Mouse (Mus musculus): Measurements from ENCODE around the gene Pih1d1. TPM values are rescaled to one million over a fixed set of nuclear protein-coding genes. Genes with fewer than 3 reads are reported as not detected.
"Not testable (repeated sequence)": the region's sequence is repeated elsewhere in the genome, so short reads cannot be mapped to it uniquely, and the experiment has no call there.

Pih1d1 gene
- polyA plus RNA-seq, 1 experiment from 2014 or later: 42.3 TPM

GRCm38 (mm10) chr7:45151303-45151702 is 2.8 kb upstream of the Pih1d1 start:
- no peak for ATAC-seq (ENCODE audit: low read depth)
- Histone ChIP-seq H3K36me3 (ENCODE audit: control insufficient read depth, insufficient read depth) (no peaks in the 10 kb centered on the region), H3K9ac (ENCODE audit: low read depth, low read length) (no peak overlapping the region), H3K9me3 (replicated peaks; ENCODE audit: control insufficient read depth, low read length) (no peaks in the 10 kb centered on the region), H3K4me2 (ENCODE audit: low read depth, low read length) (no peak overlapping the region), H3K27me3 (ENCODE audit: control insufficient read depth, insufficient read depth, low read depth, low read length) (no peaks in the 10 kb centered on the region), H3K27ac (ENCODE audit: low read length) (no peak overlapping the region), H3K4me3 (ENCODE audit: low read depth, low read length) (no peak overlapping the region), H3K4me1 (ENCODE audit: control insufficient read depth, low read depth, low read length) (peaks cover 6% of the 10 kb centered on the region)
- WGBS (ENCODE audit: insufficient replicate concordance): 63% methylated on average over 11 of the region's 11 CpGs

- not testable (repeated sequence) for H3K27ac ChIP-seq (ENCODE audit: low read length)
Measured at GRCm38 (mm10) chr7:45153052-45153451, 1.1 kb upstream of the Pih1d1 start.

GRCm38 (mm10) chr7:45153586-45153985 is 517 bp upstream of the Pih1d1 start:
- ATAC-seq (ENCODE audit: low read depth): no peak
- peak overlapping the region; percentile 76 for H3K4me3 ChIP-seq (ENCODE audit: low read depth, low read length)
- peak overlapping the region; percentile 94 for H3K27ac ChIP-seq (ENCODE audit: low read length)
- WGBS (ENCODE audit: insufficient replicate concordance): under 1% methylated on average over 5 of the region's 5 CpGs
- H3K4me1 ChIP-seq (ENCODE audit: control insufficient read depth, low read depth, low read length): peaks cover 6% of the 10 kb centered on the region
- H3K36me3 ChIP-seq (ENCODE audit: control insufficient read depth, insufficient read depth): no peaks in the 10 kb centered on the region
- H3K9me3 ChIP-seq (replicated peaks; ENCODE audit: control insufficient read depth, low read length): no peaks in the 10 kb centered on the region
- no peaks in the 10 kb centered on the region for H3K27me3 ChIP-seq (ENCODE audit: control insufficient read depth, insufficient read depth, low read depth, low read length)
- H3K4me2 ChIP-seq (ENCODE audit: low read depth, low read length): peak overlapping the region; percentile 85
- peak overlapping the region; percentile 84 for H3K9ac ChIP-seq (ENCODE audit: low read depth, low read length)

More at GRCm38 (mm10) chr7:45153052-45153451, 1.1 kb upstream of the Pih1d1 start:
- not testable (repeated sequence) for H3K27me3 ChIP-seq (ENCODE audit: control insufficient read depth, insufficient read depth, low read depth, low read length); H3K9me3 ChIP-seq (replicated peaks; ENCODE audit: control insufficient read depth, low read length); H3K9ac ChIP-seq (ENCODE audit: low read depth, low read length); ATAC-seq (ENCODE audit: low read depth); H3K36me3 ChIP-seq (ENCODE audit: control insufficient read depth, insufficient read depth); H3K4me1 ChIP-seq (ENCODE audit: control insufficient read depth, low read depth, low read length); H3K4me3 ChIP-seq (ENCODE audit: low read depth, low read length)
- WGBS (ENCODE audit: insufficient replicate concordance): 71% methylated on average over 2 of the region's 2 CpGs
- H3K4me2 ChIP-seq (ENCODE audit: low read depth, low read length): 0 out of 2 replicates have a peak overlapping the region, but pooled peaks have one; percentile 85

- ATAC-seq (ENCODE audit: low read depth): no peak
- Histone ChIP-seq H3K4me3 (ENCODE audit: low read depth, low read length) (peak overlapping the region; percentile 76), H3K27me3 (ENCODE audit: control insufficient read depth, insufficient read depth, low read depth, low read length) (no peaks in the 10 kb centered on the region), H3K36me3 (ENCODE audit: control insufficient read depth, insufficient read depth) (no peaks in the 10 kb centered on the region), H3K9ac (ENCODE audit: low read depth, low read length) (0 out of 2 replicates have a peak overlapping the region, but pooled peaks have one; percentile 5), H3K4me2 (ENCODE audit: low read depth, low read length) (peak overlapping the region; percentile 85), H3K4me1 (ENCODE audit: control insufficient read depth, low read depth, low read length) (peaks cover 6% of the 10 kb centered on the region), H3K27ac (ENCODE audit: low read length) (peak overlapping the region; percentile 26; the same call in 1 of the 2 replicates), H3K9me3 (replicated peaks; ENCODE audit: control insufficient read depth, low read length) (no peaks in the 10 kb centered on the region)
- WGBS (ENCODE audit: insufficient replicate concordance): 62% methylated on average over 12 of the region's 12 CpGs
Measured at GRCm38 (mm10) chr7:45154993-45155514, 951 bp downstream of the Pih1d1 start.

GRCm38 (mm10) chr7:45155590-45155989 is 1.5 kb downstream of the Pih1d1 start:
- Histone ChIP-seq H3K36me3 (ENCODE audit: control insufficient read depth, insufficient read depth) (no peaks in the 10 kb centered on the region), H3K27me3 (ENCODE audit: control insufficient read depth, insufficient read depth, low read depth, low read length) (no peaks in the 10 kb centered on the region), H3K4me3 (ENCODE audit: low read depth, low read length) (no peak overlapping the region), H3K4me2 (ENCODE audit: low read depth, low read length) (no peak overlapping the region), H3K27ac (ENCODE audit: low read length) (no peak overlapping the region), H3K4me1 (ENCODE audit: control insufficient read depth, low read depth, low read length) (peaks cover 6% of the 10 kb centered on the region), H3K9ac (ENCODE audit: low read depth, low read length) (no peak overlapping the region), H3K9me3 (replicated peaks; ENCODE audit: control insufficient read depth, low read length) (no peaks in the 10 kb centered on the region)
- ATAC-seq (ENCODE audit: low read depth): no peak
- WGBS (ENCODE audit: insufficient replicate concordance): 76% methylated on average over 9 of the region's 9 CpGs

GRCm38 (mm10) chr7:45156206-45156605 is 2.1 kb downstream of the Pih1d1 start:
- H3K4me1 ChIP-seq (ENCODE audit: control insufficient read depth, low read depth, low read length): peaks cover 6% of the 10 kb centered on the region
- H3K9ac ChIP-seq (ENCODE audit: low read depth, low read length): no peak overlapping the region
- H3K27ac ChIP-seq (ENCODE audit: low read length): no peak overlapping the region
- H3K36me3 ChIP-seq (ENCODE audit: control insufficient read depth, insufficient read depth): no peaks in the 10 kb centered on the region
- H3K4me2 ChIP-seq (ENCODE audit: low read depth, low read length): no peak overlapping the region
- H3K4me3 ChIP-seq (ENCODE audit: low read depth, low read length): no peak overlapping the region
- H3K27me3 ChIP-seq (ENCODE audit: control insufficient read depth, insufficient read depth, low read depth, low read length): no peaks in the 10 kb centered on the region
- 82% methylated on average over 15 of the region's 15 CpGs for WGBS (ENCODE audit: insufficient replicate concordance)
- no peaks in the 10 kb centered on the region for H3K9me3 ChIP-seq (replicated peaks; ENCODE audit: control insufficient read depth, low read length)
- no peak for ATAC-seq (ENCODE audit: low read depth)

- H3K9me3 ChIP-seq (replicated peaks; ENCODE audit: control insufficient read depth, low read length): no peaks in the 10 kb centered on the region
- H3K27me3 ChIP-seq (ENCODE audit: control insufficient read depth, insufficient read depth, low read depth, low read length): peaks cover 3% of the 10 kb centered on the region; the same call in 1 of the 2 replicates
- H3K9ac ChIP-seq (ENCODE audit: low read depth, low read length): no peak overlapping the region
- 81% methylated on average over 14 of the region's 14 CpGs for WGBS (ENCODE audit: insufficient replicate concordance)
- no peaks in the 10 kb centered on the region for H3K36me3 ChIP-seq (ENCODE audit: control insufficient read depth, insufficient read depth)
- no peak overlapping the region for H3K27ac ChIP-seq (ENCODE audit: low read length)
- peaks cover 15% of the 10 kb centered on the region for H3K4me1 ChIP-seq (ENCODE audit: control insufficient read depth, low read depth, low read length)
- H3K4me3 ChIP-seq (ENCODE audit: low read depth, low read length): no peak overlapping the region
- no peak for ATAC-seq (ENCODE audit: low read depth)
- H3K4me2 ChIP-seq (ENCODE audit: low read depth, low read length): no peak overlapping the region
Measured at GRCm38 (mm10) chr7:45157459-45157858, 3.4 kb downstream of the Pih1d1 start.

- H3K4me3 ChIP-seq (ENCODE audit: low read depth, low read length): no peak overlapping the region
- ATAC-seq (ENCODE audit: low read depth): no peak
- 81% methylated on average over 6 of the region's 6 CpGs for WGBS (ENCODE audit: insufficient replicate concordance)
Measured at GRCm38 (mm10) chr7:45158991-45159390, 4.9 kb downstream of the Pih1d1 start.

GRCm38 (mm10) chr7:45160316-45160800 is 6.3 kb downstream of the Pih1d1 start:
- no peak overlapping the region for H3K9ac ChIP-seq (ENCODE audit: low read depth, low read length)
- no peak for ATAC-seq (ENCODE audit: low read depth)
- no peak overlapping the region for H3K27ac ChIP-seq (ENCODE audit: low read length)
- H3K9me3 ChIP-seq (replicated peaks; ENCODE audit: control insufficient read depth, low read length): no peaks in the 10 kb centered on the region
- 76% methylated on average over 6 of the region's 6 CpGs for WGBS (ENCODE audit: insufficient replicate concordance)
- no peak overlapping the region for H3K4me2 ChIP-seq (ENCODE audit: low read depth, low read length)
- no peaks in the 10 kb centered on the region for H3K36me3 ChIP-seq (ENCODE audit: control insufficient read depth, insufficient read depth)
- H3K4me1 ChIP-seq (ENCODE audit: control insufficient read depth, low read depth, low read length): peaks cover 14% of the 10 kb centered on the region
- no peak overlapping the region for H3K4me3 ChIP-seq (ENCODE audit: low read depth, low read length)
- H3K27me3 ChIP-seq (ENCODE audit: control insufficient read depth, insufficient read depth, low read depth, low read length): peaks cover 32% of the 10 kb centered on the region

More at GRCm38 (mm10) chr7:45158991-45159390, 4.9 kb downstream of the Pih1d1 start:
- H3K36me3 ChIP-seq (ENCODE audit: control insufficient read depth, insufficient read depth): no peaks in the 10 kb centered on the region
- H3K4me2 ChIP-seq (ENCODE audit: low read depth, low read length): no peak overlapping the region
- H3K9ac ChIP-seq (ENCODE audit: low read depth, low read length): no peak overlapping the region
- no peak overlapping the region for H3K27ac ChIP-seq (ENCODE audit: low read length)
- H3K9me3 ChIP-seq (replicated peaks; ENCODE audit: control insufficient read depth, low read length): no peaks in the 10 kb centered on the region
- peaks cover 20% of the 10 kb centered on the region for H3K4me1 ChIP-seq (ENCODE audit: control insufficient read depth, low read depth, low read length)
- H3K27me3 ChIP-seq (ENCODE audit: control insufficient read depth, insufficient read depth, low read depth, low read length): peaks cover 18% of the 10 kb centered on the region
